Mouse (Mus musculus): ENCODE data around the gene Vgll1.

- TF ChIP-seq CTCF (IDR thresholded peaks at IDR 0.05; ENCODE audit: borderline replicate concordance, insufficient read depth, low read length), result no peak
- no peak for TF ChIP-seq POLR2A (IDR thresholded peaks at IDR 0.05; ENCODE audit: low read depth, low read length)
Observed at GRCm38 (mm10) chrX:57120768-57121167, 32.9 kb downstream of the Vgll1 start.
